Mouse (Mus musculus): Measurements from ENCODE around the gene Fhl2. TPM values are rescaled to one million over a fixed set of nuclear protein-coding genes. Genes with fewer than 3 reads are reported as not detected.
A peak's percentile ranks its signal among the peaks of the same experiment; 100 is the strongest.

The Fhl2 gene
- total RNA-seq, 2 experiments from 2014 or later: not detected

- ATAC-seq (replicated peaks; ENCODE audit: poor library complexity): no peak
Observed at GRCm38 (mm10) chr1:43193423-43193822, 3.4 kb downstream of the Fhl2 start.

- no peak for ATAC-seq (replicated peaks; ENCODE audit: poor library complexity)
Observed at GRCm38 (mm10) chr1:43192471-43192870, 4.3 kb downstream of the Fhl2 start.

GRCm38 (mm10) chr1:43191078-43191477 lies 5.7 kb downstream of the Fhl2 start:
- no peak for ATAC-seq (replicated peaks; ENCODE audit: poor library complexity)

GRCm38 (mm10) chr1:43188893-43189292 lies 7.9 kb downstream of the Fhl2 start:
- ATAC-seq (replicated peaks; ENCODE audit: poor library complexity): peak; percentile 58; the same call in 1 of the 2 replicates

- ATAC-seq (replicated peaks; ENCODE audit: poor library complexity): no peak
Observed at GRCm38 (mm10) chr1:43186334-43186733, 10.4 kb downstream of the Fhl2 start.

DNA sequence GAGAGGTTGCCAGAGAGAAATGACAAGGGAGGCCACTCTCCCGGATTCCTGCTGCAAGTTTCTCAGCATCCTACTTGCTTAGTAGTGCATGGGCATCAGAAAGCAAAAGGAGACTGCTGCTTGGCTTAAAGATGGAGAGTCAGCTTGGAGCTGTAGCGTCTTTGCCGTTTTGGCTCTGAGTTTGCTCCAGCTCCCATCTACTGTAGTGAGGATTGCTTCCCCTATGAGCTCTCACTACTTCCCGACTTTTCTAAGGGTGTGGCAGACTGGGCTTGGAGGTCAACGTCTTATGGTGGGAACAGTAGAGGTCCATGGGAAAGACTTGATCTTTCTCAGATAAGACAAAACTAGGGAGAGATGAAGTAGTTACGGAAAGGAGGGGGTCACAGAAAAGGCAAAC lies 15.9 kb downstream of the Fhl2 start:
- no peak for ATAC-seq (replicated peaks; ENCODE audit: poor library complexity)

GRCm38 (mm10) chr1:43178780-43179179 lies 18.0 kb downstream of the Fhl2 start:
- no peak for ATAC-seq (replicated peaks; ENCODE audit: poor library complexity)

GRCm38 (mm10) chr1:43178378-43178777 lies 18.4 kb downstream of the Fhl2 start:
- no peak for ATAC-seq (replicated peaks; ENCODE audit: poor library complexity)

DNA sequence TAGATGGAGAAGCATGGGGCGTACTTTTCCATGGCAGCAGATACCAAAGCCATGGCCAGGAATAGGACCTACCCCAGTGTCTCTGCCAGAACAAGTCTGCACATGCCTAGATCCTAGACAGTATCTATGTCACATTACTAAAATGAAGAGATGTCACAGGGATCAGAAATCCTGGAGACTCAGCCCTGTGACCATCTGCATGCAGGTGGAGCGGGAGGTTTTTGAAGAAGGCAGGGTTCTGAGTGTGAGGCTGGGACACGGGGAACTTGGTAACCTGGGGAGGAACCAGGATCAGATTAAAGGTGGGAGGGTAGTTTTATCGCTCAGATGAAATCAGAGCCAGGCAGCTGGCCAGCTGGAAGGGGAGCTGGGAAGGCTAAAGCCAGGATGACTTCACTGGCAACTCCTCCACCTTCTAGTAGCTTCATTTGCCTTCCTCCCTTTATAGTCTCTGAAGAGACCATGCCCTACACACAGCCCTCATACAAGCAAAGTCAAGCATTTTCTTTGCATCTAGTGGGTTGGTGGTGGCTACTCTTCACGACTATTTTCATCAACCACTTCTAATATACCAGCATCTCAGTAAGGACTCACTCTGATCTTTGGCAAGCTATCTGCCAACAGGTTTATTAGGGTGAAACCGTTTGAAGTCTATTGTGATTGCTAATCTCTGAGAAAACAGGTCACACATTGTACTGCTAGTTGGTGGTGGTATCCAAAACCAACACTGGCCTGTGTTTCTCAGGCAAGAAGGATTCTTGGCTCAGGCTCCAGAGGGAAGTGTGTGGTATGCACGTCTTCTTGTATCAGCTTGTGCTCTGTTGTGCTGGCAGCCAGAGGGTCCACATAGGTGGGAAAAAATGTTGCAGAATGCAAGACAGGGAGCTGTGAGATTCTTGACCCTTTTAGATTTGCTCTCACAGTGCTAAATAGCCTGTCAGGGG lies 23.2 kb downstream of the Fhl2 start:
- ATAC-seq (replicated peaks; ENCODE audit: poor library complexity): no peak

GRCm38 (mm10) chr1:43171816-43172215 lies 25.0 kb downstream of the Fhl2 start:
- no peak for ATAC-seq (replicated peaks; ENCODE audit: poor library complexity)

DNA sequence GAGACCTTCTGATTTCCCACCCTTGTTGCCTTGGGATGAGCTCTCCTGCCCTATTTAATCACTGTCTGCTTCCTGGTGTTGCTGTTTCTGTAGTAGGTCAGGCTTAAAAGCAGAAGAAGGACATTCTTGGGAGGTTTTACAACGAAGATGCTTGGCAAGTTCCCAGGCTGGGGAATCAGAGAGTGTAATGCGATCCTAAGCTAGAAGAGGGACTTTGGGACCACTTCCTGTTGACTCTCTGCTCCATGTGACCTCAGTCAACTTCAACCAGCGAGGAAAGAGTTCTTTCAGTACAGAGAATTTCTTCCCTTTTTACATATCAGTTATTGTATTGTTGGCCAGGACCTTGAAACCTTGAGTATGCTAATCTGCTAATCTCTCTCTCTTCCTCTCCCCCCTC lies 25.7 kb downstream of the Fhl2 start:
- peak; percentile 53 for ATAC-seq (replicated peaks; ENCODE audit: poor library complexity)

- ATAC-seq (replicated peaks; ENCODE audit: poor library complexity): no peak
Observed at GRCm38 (mm10) chr1:43169661-43170060, 27.1 kb downstream of the Fhl2 start.

GRCm38 (mm10) chr1:43169227-43169626 lies 27.6 kb downstream of the Fhl2 start:
- no peak for ATAC-seq (replicated peaks; ENCODE audit: poor library complexity)

DNA sequence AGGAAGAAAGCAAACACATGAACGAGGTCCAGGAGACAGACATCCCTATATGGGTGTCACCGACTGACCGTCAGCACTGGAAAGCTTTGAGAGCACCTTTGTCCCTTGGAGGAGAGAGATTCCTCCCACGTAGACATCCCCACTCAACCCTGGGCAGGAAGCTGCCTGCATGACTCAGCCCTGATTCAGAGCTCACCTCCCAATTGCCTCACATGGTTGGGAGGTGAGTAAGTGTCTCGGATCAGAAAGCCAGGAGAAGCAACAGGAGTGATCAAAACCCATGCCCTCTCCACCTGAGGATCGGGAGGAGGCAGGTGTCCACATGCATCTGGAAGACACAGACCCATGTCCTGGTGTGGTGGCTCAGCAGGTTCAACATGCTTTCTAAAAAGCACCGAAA lies 28.2 kb downstream of the Fhl2 start:
- ATAC-seq (replicated peaks; ENCODE audit: poor library complexity): no peak

DNA sequence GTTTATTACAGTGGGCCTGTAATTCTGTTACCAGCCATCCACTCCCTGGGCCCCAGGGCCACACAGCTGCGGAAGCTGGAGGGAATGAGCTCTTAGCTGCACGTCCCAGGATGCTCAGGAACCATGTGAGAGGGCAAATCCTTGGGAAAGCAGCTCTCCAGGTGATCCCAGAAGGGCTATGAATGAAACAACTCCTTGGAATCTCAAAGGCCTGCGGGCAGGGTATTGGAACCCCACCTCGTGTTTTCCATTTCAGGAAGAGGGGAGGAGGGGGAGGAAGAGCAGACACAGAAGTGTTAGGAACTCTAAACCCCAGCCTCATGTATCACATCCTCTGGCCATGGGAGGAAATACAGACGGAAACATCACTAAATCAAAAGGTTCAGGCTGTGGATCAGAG lies 28.8 kb downstream of the Fhl2 start:
- ATAC-seq (replicated peaks; ENCODE audit: poor library complexity): no peak

GRCm38 (mm10) chr1:43164582-43164981 lies 32.2 kb downstream of the Fhl2 start:
- ATAC-seq (replicated peaks; ENCODE audit: poor library complexity): no peak

- peak; percentile 92 for ATAC-seq (replicated peaks; ENCODE audit: poor library complexity)
Observed at GRCm38 (mm10) chr1:43163467-43164418, 33.0 kb downstream of the Fhl2 start.

DNA sequence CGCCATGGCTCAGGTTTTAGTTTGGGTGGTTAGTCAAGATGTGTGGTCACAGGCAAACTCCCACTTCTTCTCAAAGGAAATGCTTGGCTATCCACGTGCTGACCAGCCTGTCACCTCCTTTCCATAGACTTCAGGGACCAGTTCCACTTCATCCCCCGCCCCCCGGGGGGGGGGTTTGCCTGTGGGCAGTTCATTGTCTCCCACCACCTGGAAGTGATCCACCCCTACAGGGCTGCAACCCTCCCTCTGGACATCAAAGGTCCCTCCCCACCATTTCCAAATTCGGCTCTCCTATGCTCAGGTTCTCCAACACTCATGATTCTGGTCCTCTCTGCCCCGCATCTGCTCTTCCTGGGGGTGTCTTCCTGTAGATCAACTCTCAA lies 33.7 kb downstream of the Fhl2 start:
- peak; percentile 22; the same call in 1 of the 2 replicates for ATAC-seq (replicated peaks; ENCODE audit: poor library complexity)

DNA sequence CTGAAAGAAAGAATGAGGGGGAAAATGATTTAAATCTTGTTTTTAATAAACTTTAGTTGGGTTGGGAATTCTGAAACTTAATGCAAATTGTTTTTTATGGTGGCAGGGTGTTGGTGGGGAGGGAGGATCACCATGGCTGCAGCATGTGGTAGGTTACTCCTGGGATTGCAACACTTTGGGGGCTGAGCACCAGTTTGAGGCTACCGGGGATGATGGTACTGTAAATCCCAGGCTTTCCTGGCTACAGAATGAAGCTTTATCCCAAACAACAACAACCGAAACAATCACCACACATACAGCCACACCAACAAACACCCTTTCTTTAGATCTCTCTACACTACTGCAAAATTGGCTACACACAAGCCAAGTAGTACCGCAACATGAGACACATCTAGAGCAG lies 34.4 kb downstream of the Fhl2 start:
- no peak for ATAC-seq (replicated peaks; ENCODE audit: poor library complexity)

GRCm38 (mm10) chr1:43159429-43159828 lies 37.4 kb downstream of the Fhl2 start:
- no peak for ATAC-seq (replicated peaks; ENCODE audit: poor library complexity)

GRCm38 (mm10) chr1:43157907-43158306 lies 38.9 kb downstream of the Fhl2 start:
- ATAC-seq (replicated peaks; ENCODE audit: poor library complexity): no peak

DNA sequence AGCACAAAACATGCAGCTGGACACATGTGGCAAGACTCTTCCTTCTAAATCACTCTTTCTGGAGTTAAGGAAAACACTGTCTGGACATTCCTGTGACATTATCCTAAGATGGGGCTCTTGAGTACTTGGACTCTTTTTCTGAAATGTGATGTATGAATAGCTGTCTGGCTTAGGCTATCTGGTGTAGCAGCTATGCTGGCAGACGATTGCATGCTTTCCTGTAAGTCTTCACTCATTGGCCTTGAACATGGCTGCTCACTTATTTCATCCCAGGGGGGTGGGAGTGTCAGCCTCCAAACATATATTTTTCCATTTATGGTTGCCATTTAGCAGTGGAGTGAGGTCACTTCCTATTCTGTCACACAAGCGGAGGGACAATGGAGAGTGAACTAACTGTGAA lies 42.3 kb downstream of the Fhl2 start:
- no peak for ATAC-seq (replicated peaks; ENCODE audit: poor library complexity)

Data from megakaryocyte progenitor cell, adult 5-6 weeks (primary cell).